Mouse (Mus musculus) cerebellum, adult 18-20 months (tissue): ENCODE measurements around the gene Klhl30.

Experiments
- DNase-seq, 2 experiments: peaks; one replicate each; pipeline ENCODE4 v3.0.0; 2021

Gene Klhl30

DNA sequence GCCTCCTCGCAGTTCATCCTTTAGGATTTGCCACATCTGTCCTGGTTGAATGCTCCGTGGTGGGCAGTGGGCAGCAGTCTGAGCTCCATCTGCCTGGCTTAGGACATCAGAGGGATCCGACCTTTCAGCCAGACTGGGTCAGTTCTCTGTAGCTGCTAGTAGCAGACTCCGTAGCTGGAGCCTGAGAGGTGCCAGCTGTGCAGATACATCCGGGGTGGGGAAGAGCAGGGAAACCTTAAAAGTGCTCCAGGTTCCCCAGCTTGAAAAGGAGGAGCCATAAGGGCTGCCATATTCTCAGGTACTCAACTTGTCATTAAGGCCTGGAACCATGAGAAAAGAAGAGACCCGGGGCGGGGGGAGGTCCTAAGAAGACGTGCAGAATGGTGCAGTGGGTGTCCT lies 15.0 kb downstream of the Klhl30 start:
- no peak for DNase-seq

DNA sequence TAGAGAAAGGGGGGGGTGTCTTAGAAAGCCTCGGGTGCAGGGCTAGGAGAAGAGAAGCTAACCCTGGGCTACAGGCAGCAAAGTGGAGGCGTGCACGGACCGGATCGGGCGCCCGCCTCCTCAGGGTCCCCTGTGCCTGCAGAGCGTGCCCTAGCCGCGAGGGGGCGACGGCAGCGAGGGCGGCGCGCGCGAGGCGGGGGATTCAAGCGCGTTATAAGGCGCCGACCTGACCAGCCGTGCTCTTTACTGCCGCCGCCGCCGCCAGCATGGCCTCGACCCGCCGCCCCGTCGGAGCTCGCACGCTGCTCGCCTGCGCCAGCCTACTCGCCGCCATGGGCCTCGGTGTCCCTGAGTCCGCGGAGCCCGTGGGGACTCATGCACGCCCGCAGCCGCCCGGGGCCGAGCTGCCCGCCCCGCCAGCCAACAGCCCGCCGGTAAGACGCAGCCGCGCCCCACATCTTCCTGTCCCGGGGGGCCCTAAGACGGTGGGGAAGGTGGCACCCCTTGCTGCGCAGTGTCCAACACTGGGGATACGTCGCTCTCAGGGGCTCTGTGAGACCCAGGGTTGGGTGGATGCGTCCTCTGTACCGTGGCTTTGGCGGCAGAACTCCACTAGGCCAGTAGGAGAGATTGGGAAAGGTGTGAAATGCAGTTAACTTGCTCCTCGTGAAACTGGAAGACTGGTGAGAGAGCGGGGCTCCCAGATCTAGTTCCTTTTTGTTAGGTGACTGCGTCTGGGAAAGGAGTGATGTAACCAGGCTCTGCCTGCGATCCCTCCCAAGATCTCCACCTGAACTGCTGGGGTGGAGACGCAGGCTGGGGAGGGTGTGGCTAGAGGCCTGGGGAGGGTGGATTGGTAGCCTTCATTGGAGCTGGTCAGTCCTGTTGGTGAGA lies 15.6 kb downstream of the Klhl30 start, which contains the start of gene Erfe:
Erfe (plus strand) TSS at position 216 of the 894 bp plus-strand sequence.
- DNase-seq, result peak; percentile 28 to 48

- no peak for DNase-seq
Measured at GRCm38 (mm10) chr1:91367295-91367694, 16.5 kb downstream of the Klhl30 start.

GRCm38 (mm10) chr1:91369408-91369807 lies 18.6 kb downstream of the Klhl30 start:
- DNase-seq, result no peak

DNA sequence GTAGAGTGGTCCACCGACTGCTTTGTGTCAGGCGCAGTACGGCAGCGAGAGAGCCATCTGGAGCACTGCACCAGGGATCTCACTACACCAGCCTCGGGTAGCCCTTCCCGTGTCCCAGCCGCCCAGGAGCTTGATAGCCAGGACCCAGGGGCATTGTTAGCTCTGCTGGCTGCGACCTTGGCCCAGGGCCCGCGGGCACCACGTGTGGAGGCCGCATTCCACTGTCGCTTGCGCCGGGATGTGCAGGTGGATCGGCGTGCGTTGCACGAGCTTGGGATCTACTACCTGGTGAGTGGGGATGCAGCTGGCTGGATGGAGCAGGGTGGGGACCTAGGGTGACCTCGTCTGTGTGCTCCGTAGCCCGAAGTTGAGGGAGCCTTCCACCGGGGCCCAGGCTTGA lies 19.2 kb downstream of the Klhl30 start:
- DNase-seq, result no peak

DNA sequence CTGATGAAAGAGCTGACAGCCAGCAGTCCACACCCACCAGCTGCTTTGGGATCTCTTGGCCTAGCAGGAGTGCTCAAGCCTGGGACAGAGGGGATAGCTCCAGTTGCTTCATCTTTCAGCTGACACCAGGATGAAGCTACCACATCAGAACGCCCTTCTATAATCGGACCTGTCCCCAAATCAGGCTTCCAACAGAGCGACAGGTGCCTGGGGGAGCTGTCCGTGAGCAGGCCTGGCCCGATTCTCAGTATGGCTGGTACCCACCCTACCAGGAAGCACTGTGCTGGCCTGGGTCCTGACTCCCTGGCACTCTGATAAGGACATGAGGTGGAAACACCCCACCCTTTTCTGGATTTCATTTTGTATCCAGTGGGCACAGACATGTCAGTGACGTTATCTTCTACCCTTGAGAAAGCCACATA lies 22.6 kb downstream of the Klhl30 start:
- no peak for DNase-seq

DNA sequence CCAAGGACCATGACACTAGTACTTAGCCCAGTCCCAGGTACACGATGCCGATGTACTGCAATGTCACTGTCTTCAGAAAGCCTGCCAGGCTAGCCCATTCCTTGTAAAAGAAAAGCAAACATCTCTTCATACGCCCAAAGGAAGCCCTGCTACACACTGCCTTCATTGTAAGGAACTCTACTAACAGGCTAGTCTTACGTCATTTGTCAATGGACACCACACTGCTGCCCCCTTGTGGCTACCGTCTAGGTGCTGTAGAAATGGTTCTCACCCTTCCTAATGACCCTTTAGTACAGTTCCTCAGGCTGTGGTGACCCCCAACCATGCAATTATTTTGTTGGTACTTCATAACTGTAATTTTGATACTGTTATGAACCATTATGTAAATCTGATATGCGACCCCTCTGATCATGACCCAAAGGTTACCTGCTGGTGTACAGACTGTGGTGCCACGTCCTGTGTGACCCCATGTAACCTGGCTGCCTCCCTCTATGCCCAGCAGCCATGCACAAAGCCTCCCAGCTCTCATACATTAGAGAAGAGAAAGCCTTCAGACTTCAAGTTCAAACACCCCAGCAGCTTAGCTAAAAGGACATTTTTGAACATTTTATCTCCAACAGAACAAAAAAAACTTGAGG lies 29.8 kb downstream of the Klhl30 start:
- peak; percentile 70 to 76 for DNase-seq

DNA sequence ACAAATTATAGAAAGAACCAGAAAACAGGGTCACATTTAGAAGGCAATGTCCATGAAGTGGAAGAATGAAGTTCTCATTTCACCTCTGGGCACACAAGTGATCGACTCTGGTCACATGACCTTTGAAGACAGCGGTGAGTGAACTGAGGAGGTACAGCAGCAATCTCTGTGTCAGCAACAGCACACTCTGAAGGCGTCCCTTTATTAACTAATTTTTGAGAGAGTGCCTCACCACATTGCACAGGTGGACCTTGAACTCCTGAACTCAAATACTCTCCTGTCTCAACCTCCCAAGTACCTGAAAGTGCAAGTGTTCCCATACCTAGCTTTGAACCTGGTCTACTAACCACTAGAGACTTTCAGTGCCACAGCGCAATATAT lies 30.3 kb downstream of the Klhl30 start:
- no peak for DNase-seq

- DNase-seq, result no peak
Measured at GRCm38 (mm10) chr1:91390369-91390768, 39.6 kb downstream of the Klhl30 start.

GRCm38 (mm10) chr1:91397927-91398259 lies 47.1 kb downstream of the Klhl30 start:
- DNase-seq, result peak in 1 of 2 experiments; percentile 21

DNA sequence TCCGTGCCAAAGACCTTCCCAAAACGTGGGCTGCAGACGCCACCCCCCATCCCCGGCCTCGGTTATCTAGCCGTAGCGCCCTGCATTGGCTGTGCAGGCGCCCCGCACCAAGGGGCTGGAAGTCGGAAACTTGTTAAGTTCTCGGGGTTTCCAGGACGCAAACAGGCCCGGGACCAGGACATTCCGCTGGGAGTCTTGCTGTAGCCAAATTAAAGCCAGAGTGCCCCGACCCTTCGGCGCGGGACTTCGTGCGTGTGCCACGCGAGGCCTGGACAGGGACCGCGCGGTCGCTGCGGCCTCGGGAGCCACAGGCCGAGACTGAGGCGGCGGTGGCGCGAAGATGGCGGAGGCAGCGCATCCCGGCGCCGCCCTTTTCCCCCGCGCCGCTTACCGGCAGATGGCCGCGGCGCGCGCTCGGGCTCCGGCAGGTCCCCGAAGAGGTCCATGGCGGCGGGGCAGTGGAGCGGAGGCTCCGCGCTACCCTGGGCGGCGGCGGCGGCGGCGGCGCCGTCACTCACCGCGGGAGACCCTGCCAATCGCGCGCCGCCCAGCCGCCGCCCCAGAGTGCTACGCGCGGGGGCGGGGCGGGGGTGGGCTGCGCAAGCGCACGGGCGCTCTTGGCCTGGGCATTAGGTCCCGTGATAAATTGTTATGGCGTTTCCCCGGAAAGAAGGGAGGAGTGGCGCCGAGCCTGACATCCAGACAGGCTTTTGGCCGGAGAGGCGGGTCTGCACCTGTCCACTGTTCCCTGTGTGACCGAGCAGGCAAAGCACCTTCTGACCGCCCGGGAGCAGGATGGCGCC lies 47.6 kb downstream of the Klhl30 start, which contains the start of gene Ilkap:
Ilkap (minus strand) TSS at position 556 of the 803 bp plus-strand sequence.
- DNase-seq, result peak; percentile 83 to 90

DNA sequence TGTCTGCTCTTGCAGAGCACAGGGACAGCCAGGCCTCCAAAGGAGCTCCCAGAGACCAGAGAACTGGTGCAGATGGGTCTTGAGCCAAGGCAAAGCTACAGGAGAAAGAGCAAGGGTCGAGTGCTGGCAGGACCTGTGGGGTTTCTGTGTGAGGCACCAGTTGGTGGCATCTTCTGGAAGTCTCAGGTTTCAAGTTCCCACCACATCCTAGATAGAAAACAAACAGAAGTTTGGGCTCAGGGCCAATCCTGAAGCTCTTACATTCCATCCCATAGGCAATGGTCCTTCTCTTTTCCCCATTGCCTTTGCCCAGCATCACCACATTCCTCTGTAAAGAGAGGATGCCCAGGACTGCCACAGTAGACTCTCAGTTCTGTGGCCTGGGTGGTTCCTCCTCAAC lies 54.2 kb downstream of the Klhl30 start:
- no peak for DNase-seq

- DNase-seq, result peak; percentile 86
Measured at GRCm38 (mm10) chr1:91405406-91406169, 54.8 kb downstream of the Klhl30 start.

DNA sequence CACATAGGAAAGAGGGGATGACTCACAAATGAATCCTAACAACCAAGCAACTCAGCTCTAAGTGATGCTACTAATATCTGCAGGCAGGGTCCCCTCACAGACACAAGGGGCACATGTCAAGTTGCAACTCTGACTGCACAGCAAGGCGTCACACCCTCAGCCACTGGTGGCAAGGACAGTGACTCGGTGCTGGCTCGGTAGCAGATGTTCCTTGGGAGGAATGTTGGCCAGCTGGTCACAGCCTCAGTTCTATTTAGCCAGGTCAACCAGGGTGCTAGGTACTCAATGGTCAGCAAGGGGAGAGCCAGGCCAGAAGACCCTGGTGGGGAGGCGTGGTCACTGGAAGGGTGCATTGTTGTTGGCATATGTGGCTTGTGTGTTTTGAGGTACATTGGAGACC lies 57.0 kb downstream of the Klhl30 start:
- no peak for DNase-seq

DNA sequence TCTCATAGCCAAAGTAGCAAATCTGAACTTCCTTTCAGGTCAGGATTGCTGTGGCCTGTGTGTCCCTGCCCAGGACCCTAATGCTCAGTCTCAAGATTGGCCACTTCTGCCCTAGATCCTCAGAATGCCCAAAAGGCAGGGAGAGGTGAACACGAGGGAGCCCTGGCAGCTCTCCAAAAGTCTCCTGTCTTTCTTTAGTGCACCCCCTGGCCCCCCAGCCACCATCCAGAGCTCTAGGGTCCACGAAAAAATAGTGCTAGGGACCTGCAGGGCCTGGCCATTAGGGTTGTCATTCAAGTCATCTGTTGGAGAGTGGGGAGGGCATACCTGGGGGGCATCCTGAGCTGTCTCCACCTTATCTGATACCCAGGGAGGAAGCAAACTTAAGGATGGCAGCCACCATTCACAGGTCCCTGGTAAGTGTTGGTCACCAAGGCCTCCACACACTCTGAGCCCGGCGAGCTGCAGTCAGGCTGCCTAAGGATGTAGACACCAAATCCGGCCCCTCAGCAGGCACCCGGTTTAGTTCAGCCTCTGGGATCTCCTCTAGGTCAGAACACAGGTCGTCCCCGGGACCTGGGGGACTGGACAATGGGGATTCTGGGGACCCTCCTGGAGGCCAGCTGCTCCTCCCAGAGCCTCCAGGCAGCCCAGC lies 60.9 kb downstream of the Klhl30 start:
- DNase-seq, result peak in 1 of 2 experiments; percentile 36
